Mouse (Mus musculus) CH12.LX (cell line): ENCODE data around the gene Sost. TPM values are rescaled to one million over a fixed set of nuclear protein-coding genes. Genes with fewer than 3 reads are reported as not detected.

ENCODE experiments used
- DNase-seq: peaks from one replicate; pipeline ENCODE4 v3.0.0-alpha.2; 2013; ENCODE audit errors: extremely low read depth
- H3K27ac ChIP-seq: 2 replicates; pipeline ENCODE4 v1.5.1; 2012; ENCODE audit warnings: low read depth, mild to moderate bottlenecking, control low read depth, moderate library complexity; ENCODE audit not compliant: insufficient read depth
- H3K27me3 ChIP-seq: replicated peaks from 2 replicates; pipeline ENCODE3; 2012; ENCODE audit warnings: inconsistent platforms
- H3K36me3 ChIP-seq, 2 experiments: replicated peaks in 1 of 2; 2 replicates each; pipeline versions ENCODE3 to v1.6.1; 2012; ENCODE audit warnings: inconsistent platforms in 1 of 2, low read length in 1 of 2, mild to moderate bottlenecking in 1 of 2, mixed read lengths in 1 of 2, moderate library complexity in 1 of 2; ENCODE audit not compliant: control insufficient read depth in 1 of 2, insufficient read depth in 1 of 2
- H3K4me1 ChIP-seq, 2 experiments: 2 replicates each; pipeline ENCODE4 v1.6.1; 2012; ENCODE audit warnings: inconsistent platforms in 1 of 2, moderate library complexity in 1 of 2; ENCODE audit not compliant: insufficient read depth in 2 of 2, control insufficient read depth in 1 of 2
- H3K4me2 ChIP-seq: 2 replicates; pipeline ENCODE4 v1.6.1; 2012; ENCODE audit warnings: low read depth, mild to moderate bottlenecking, control low read depth; ENCODE audit not compliant: poor library complexity, insufficient read depth, severe bottlenecking
- H3K4me3 ChIP-seq, 3 experiments: fragments of 150-350 bp in 1 of 3; sonication (generic) in 1 of 3; replicated peaks in 1 of 3; 2 replicates each; pipeline versions ENCODE3 to v1.5.1; 2011 to 2012; ENCODE audit warnings: low read depth in 2 of 3, low read length in 2 of 3, mild to moderate bottlenecking in 2 of 3, moderate library complexity in 2 of 3, control low read depth in 1 of 3, improper control_type of control experiment in 1 of 3, inconsistent platforms in 1 of 3, mixed read lengths in 1 of 3; ENCODE audit not compliant: poor library complexity in 1 of 3
- H3K79me2 ChIP-seq: replicated peaks from 2 replicates; pipeline ENCODE4 v1.6.1; 2012; ENCODE audit warnings: mild to moderate bottlenecking, moderate library complexity; ENCODE audit not compliant: control insufficient read depth, poor library complexity, insufficient read depth, severe bottlenecking; ENCODE audit errors: extremely low read depth
- H3K9ac ChIP-seq: 2 replicates; pipeline ENCODE4 v1.6.1; 2012; ENCODE audit warnings: low read depth, mild to moderate bottlenecking, control low read depth, moderate library complexity; ENCODE audit not compliant: insufficient read depth
- H3K9me3 ChIP-seq: replicated peaks from 2 replicates; pipeline ENCODE3; 2012; ENCODE audit warnings: low read length, inconsistent platforms, mixed read lengths
- CHD1 ChIP-seq: IDR thresholded peaks from 2 replicates; pipeline ENCODE4 v1.6.1; 2012; ENCODE audit warnings: low read depth, low read length, improper control_type of control experiment, inconsistent platforms
- E2F4 ChIP-seq: IDR thresholded peaks from 2 replicates; pipeline ENCODE4 v1.6.1; 2011; ENCODE audit warnings: low read depth, low read length, improper control_type of control experiment; ENCODE audit not compliant: insufficient replicate concordance
- GABPA ChIP-seq: IDR thresholded peaks from 2 replicates; pipeline ENCODE4 v1.6.1; 2012; ENCODE audit warnings: low read depth, low read length, improper control_type of control experiment, inconsistent platforms; ENCODE audit not compliant: insufficient replicate concordance
- IRF4 ChIP-seq: IDR thresholded peaks from 2 replicates; pipeline ENCODE4 v1.6.1; 2014; ENCODE audit warnings: low read depth, mild to moderate bottlenecking, inconsistent platforms, low read length, improper control_type of control experiment
- JUND ChIP-seq: conservative IDR thresholded peaks from 2 replicates; pipeline ENCODE4 v1.6.1; 2011; ENCODE audit warnings: low read depth, low read length, improper control_type of control experiment
- KAT2A ChIP-seq: IDR thresholded peaks from 2 replicates; pipeline ENCODE4 v1.6.1; 2012; ENCODE audit warnings: low read length, improper control_type of control experiment, inconsistent platforms; ENCODE audit not compliant: insufficient replicate concordance
- MAFK ChIP-seq: IDR thresholded peaks from 2 replicates; pipeline ENCODE4 v1.6.1; 2011; ENCODE audit warnings: low read length, improper control_type of control experiment; ENCODE audit not compliant: insufficient replicate concordance
- MAX ChIP-seq: IDR thresholded peaks from 2 replicates; pipeline ENCODE4 v1.6.1; 2011; ENCODE audit warnings: low read length, improper control_type of control experiment
- MEF2A ChIP-seq: IDR thresholded peaks from 2 replicates; pipeline ENCODE4 v1.6.1; 2014; ENCODE audit warnings: low read depth, mild to moderate bottlenecking, inconsistent platforms, low read length, improper control_type of control experiment, borderline replicate concordance
- MXI1 ChIP-seq: IDR thresholded peaks from 2 replicates; pipeline ENCODE4 v1.6.1; 2011; ENCODE audit warnings: mild to moderate bottlenecking, low read depth, low read length, improper control_type of control experiment
- MYC ChIP-seq: IDR thresholded peaks from 2 replicates; pipeline ENCODE4 v1.6.1; 2011; ENCODE audit warnings: low read depth, mild to moderate bottlenecking, improper control_type of control experiment, low read length
- PAX5 ChIP-seq: IDR thresholded peaks from 2 replicates; pipeline ENCODE4 v1.6.1; 2012; ENCODE audit warnings: low read length, inconsistent platforms, mixed read lengths
- POLR2A ChIP-seq: IDR thresholded peaks from 2 replicates; pipeline ENCODE4 v1.6.1; 2011; ENCODE audit warnings: low read depth, mild to moderate bottlenecking, improper control_type of control experiment, low read length
- RAD21 ChIP-seq: IDR thresholded peaks from 2 replicates; pipeline ENCODE4 v1.6.1; 2011; ENCODE audit warnings: low read depth, mild to moderate bottlenecking, low read length, improper control_type of control experiment, moderate library complexity
- RCOR1 ChIP-seq: conservative IDR thresholded peaks from 2 replicates; pipeline ENCODE4 v1.6.1; 2012; ENCODE audit warnings: low read depth, mild to moderate bottlenecking, inconsistent platforms, low read length, improper control_type of control experiment
- SMC3 ChIP-seq: IDR thresholded peaks from 2 replicates; pipeline ENCODE4 v1.6.1; 2011; ENCODE audit warnings: low read depth, low read length, improper control_type of control experiment
- UBTF ChIP-seq: IDR thresholded peaks from 2 replicates; pipeline ENCODE4 v1.6.1; 2012; ENCODE audit warnings: low read depth, mild to moderate bottlenecking, inconsistent platforms, low read length, improper control_type of control experiment, moderate library complexity
- USF1 ChIP-seq: IDR thresholded peaks from 2 replicates; pipeline ENCODE4 v1.6.1; 2014; ENCODE audit warnings: low read depth, mild to moderate bottlenecking, inconsistent platforms, low read length, improper control_type of control experiment
- USF2 ChIP-seq: conservative IDR thresholded peaks from 2 replicates; pipeline ENCODE4 v1.6.1; 2011; ENCODE audit warnings: low read depth, low read length, improper control_type of control experiment
- ZC3H11A ChIP-seq: IDR thresholded peaks from 2 replicates; pipeline ENCODE4 v1.6.1; 2012; ENCODE audit warnings: low read depth, mild to moderate bottlenecking, inconsistent platforms, low read length, improper control_type of control experiment
- ZKSCAN1 ChIP-seq: IDR thresholded peaks from 2 replicates; pipeline ENCODE4 v1.6.1; 2012; ENCODE audit warnings: low read depth, inconsistent platforms, low read length, improper control_type of control experiment, borderline replicate concordance
- ZMIZ1 ChIP-seq: IDR thresholded peaks from 2 replicates; pipeline ENCODE4 v1.6.1; 2012; ENCODE audit warnings: low read depth, mild to moderate bottlenecking, inconsistent platforms, low read length, improper control_type of control experiment
- dilution Hi-C: fragments of 300-500 bp; cut with MboI; formaldehyde crosslinking; loops from 2 replicates; pipeline ENCODE4 v1.14.3; 2020; ENCODE audit warnings: low sequenced_read_pairs; ENCODE audit not compliant: extremely low pct_unique_long_range_greater_than_20kb, extremely low pct_ligation_motif_present
- in situ Hi-C: fragments of 300-500 bp; cut with MboI; formaldehyde crosslinking; loops from 3 replicates; pipeline ENCODE4 v1.14.3; 2019; ENCODE audit warnings: low sequenced_read_pairs, low pct_ligation_motif_present, low pct_unique_long_range_greater_than_20kb, mixed read lengths
- polyA plus RNA-seq: library from polyadenylated mRNA; unstranded; fragments of >175 nt; gene quantifications from 2 replicates; pipeline ENCODE4 v1.2.1, GENCODE M21; 2012; ENCODE audit warnings: low read depth; ENCODE audit not compliant: insufficient read length
- total RNA-seq, 2 experiments: library from RNA; depleted of rRNA; stranded (reverse); fragments of 300-350 nt in 1 of 2; fragments of >200 nt in 1 of 2; gene quantifications; 2 replicates each; pipeline ENCODE4 v1.2.3; 2012 to 2014

Sost gene
- total and polyA plus RNA-seq, 3 experiments: not detected

GRCm38 (mm10) chr11:102010140-102010539 lies 43.3 kb upstream of the Sost start:
- Histone ChIP-seq H3K27ac (no peak overlapping the region), H3K4me3 (no peak overlapping the region), H3K9ac (no peak overlapping the region), H3K27me3 (peaks cover 96% of the 10 kb centered on the region), H3K4me1 (peaks cover 0 to 11% of the 10 kb centered on the region in 2 experiments; a peak in 2 of 4 replicates), H3K79me2 (no peaks in the 10 kb centered on the region), H3K9me3 (no peaks in the 10 kb centered on the region), H3K36me3 (no peaks in the 10 kb centered on the region), H3K4me2 (no peak overlapping the region)
- in situ Hi-C loops (no loop called here), dilution Hi-C loops (no loop called here)
- no peak for TF ChIP-seq ZMIZ1
- TF ChIP-seq MXI1: no peak
- TF ChIP-seq CHD1: no peak
- no peak for TF ChIP-seq MAX
- TF ChIP-seq USF2: no peak
- no peak for TF ChIP-seq MYC
- TF ChIP-seq USF1: no peak
- DNase-seq: no peak

GRCm38 (mm10) chr11:102008954-102009637 lies 42.3 kb upstream of the Sost start:
- peaks cover 3% of the 10 kb centered on the region for H3K9me3 ChIP-seq
- no peak overlapping the region for H3K4me2 ChIP-seq
- no peak overlapping the region for H3K4me3 ChIP-seq
- in situ Hi-C loops: no loop called here
- H3K27ac ChIP-seq: no peak overlapping the region
- H3K4me1 ChIP-seq: peaks cover 0 to 9% of the 10 kb centered on the region in 2 experiments; a peak in 2 of 4 replicates
- no peak for DNase-seq
- peaks cover 92% of the 10 kb centered on the region for H3K27me3 ChIP-seq
- no peak for TF ChIP-seq SMC3
- TF ChIP-seq E2F4: no peak
- no peak for TF ChIP-seq GABPA
- no peak for TF ChIP-seq MAFK
- TF ChIP-seq RCOR1: no peak
- no peak for TF ChIP-seq JUND
- no peak for TF ChIP-seq IRF4
- TF ChIP-seq PAX5: no peak
- no peak for TF ChIP-seq KAT2A
- TF ChIP-seq UBTF: no peak
- no peak for TF ChIP-seq ZKSCAN1
- TF ChIP-seq ZC3H11A: no peak
- TF ChIP-seq MEF2A: no peak
- TF ChIP-seq RAD21: no peak
- TF ChIP-seq USF1: no peak
- no peak for TF ChIP-seq POLR2A
- TF ChIP-seq USF2: no peak
- TF ChIP-seq, all 38 proteins: peak for 0
- H3K9ac ChIP-seq: no peak overlapping the region
- dilution Hi-C loops: no loop called here
- H3K36me3 ChIP-seq: no peaks in the 10 kb centered on the region
- no peaks in the 10 kb centered on the region for H3K79me2 ChIP-seq
